Mouse (Mus musculus): Measurements from ENCODE around the gene Dip2b. TPM values are rescaled to one million over a fixed set of nuclear protein-coding genes. Genes with fewer than 3 reads are reported as not detected.

Dip2b gene
- total RNA-seq, 2 experiments from 2014 or later, result 26.0 to 27.6 TPM

- DNase-seq, result no peak
- intact Hi-C loops (cut with DNase I), result no loop called here
Observed at GRCm38 (mm10) chr15:100116325-100116724, 77.9 kb downstream of the Dip2b start.

DNA sequence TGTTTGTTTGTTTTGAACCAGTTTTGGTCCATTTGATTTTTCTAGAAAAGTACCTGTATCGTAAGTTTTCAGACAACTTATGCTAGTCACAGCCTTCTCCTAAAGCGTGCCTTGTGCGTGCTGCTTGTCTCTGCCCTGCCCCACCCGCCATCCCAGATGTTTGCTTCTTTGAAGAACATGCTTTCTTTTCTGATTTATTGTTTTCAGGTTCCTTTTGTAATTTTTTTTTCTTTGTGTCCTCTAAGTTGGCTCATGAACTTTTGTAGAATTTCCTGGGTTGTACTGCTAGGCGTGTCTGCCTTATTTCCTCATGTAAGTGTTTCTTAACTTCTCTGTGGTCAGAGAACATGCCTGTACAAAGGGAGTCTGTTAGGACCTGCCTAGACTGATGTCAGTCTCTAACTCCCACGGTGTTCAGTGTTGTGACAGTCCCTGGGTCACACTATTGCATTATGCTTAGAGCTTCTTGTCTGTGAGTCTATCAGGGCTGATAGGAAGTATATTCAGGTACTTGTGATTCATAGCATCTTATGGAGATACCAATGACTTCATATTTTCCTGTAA, 80.8 kb downstream of the Dip2b start:
- intact Hi-C loops (cut with DNase I), result no loop called here
- DNase-seq, result no peak

DNA sequence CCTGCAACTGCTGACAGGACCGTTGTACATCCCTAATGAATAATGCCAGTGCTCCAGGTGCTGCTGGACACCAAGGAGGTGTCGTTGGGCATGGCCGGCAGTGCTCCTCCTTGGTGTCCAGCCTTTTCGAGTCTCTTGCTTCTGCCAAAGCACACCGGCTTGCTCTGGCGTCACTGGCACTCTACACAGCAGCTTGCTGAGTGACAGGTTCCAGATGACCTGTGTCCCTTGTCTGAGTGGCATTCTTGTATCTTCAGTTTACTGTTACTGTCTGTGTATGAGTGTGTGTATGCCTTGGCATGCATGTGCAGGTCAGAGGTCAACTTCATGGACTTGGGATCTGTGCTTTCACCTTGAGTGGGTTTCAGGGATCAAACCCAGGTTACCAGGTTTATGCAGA, 83.0 kb downstream of the Dip2b start:
- peak; percentile 29 to 37 for DNase-seq
- intact Hi-C loops (cut with DNase I), result no loop called here

DNA sequence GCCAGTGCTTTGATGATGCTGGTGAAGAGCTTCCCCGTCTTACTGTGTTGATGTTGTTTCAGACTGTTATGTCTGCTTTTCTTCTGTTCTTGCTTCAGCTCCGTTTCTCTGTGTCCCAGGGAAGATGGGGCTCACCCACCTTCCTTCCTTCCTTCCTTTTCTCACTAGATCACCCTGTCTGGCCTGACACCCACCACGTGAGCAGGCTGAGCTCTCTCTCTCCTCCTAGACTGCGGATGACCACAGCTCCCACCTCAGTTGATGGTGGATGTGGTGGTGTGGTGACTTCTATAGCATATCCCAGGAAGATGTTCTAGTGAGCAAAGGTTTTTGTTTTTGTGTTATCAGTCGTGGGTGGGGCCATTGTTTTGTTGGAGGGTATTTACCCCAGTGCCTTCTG, 85.4 kb downstream of the Dip2b start:
- intact Hi-C loops (cut with DNase I), result no loop called here
- no peak for DNase-seq

GRCm38 (mm10) chr15:100125245-100125644, 86.8 kb downstream of the Dip2b start:
- intact Hi-C loops (cut with DNase I), result loop anchor here (5.0 kb wide), 1 partner anchor 153 kb away; the partner anchor contains the start of gene Larp4
- no peak for DNase-seq

DNA sequence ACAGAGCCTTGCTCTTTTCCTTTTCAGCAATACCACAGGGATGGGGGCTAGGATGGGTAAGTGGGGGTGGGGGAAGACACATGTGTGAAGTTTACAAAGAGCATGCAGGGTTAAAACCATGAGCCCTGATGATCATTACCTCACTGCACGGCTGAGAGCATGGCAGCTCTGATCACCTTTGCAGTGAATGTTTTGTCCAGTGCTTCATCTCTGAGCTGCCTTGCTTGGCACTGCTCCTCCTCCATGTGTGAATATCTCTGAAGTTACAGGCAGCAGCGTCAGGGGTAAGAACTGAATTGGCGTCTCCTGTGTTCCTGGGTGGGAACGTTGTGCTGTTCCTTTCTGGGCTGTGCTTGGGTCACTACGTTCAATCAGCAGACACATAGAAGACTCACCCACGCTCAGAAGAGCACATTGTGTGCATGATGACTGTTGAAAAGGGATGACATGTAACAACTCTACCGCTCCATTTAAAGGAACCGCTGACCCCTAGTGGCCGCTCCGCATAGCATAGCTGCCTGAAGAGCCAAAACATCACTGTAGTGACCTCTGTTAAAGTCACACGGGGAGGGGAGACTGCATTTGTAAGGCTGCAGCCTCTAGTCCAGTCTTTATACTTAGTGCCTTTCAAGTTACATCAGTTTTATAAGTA, 88.1 kb downstream of the Dip2b start:
- intact Hi-C loops (cut with DNase I), result loop anchor here (1.0 to 5.0 kb wide), 2 partner anchors 87 to 154 kb away; partner anchors contain the start of gene Larp4
- peak; percentile 87 to 91 for DNase-seq

DNA sequence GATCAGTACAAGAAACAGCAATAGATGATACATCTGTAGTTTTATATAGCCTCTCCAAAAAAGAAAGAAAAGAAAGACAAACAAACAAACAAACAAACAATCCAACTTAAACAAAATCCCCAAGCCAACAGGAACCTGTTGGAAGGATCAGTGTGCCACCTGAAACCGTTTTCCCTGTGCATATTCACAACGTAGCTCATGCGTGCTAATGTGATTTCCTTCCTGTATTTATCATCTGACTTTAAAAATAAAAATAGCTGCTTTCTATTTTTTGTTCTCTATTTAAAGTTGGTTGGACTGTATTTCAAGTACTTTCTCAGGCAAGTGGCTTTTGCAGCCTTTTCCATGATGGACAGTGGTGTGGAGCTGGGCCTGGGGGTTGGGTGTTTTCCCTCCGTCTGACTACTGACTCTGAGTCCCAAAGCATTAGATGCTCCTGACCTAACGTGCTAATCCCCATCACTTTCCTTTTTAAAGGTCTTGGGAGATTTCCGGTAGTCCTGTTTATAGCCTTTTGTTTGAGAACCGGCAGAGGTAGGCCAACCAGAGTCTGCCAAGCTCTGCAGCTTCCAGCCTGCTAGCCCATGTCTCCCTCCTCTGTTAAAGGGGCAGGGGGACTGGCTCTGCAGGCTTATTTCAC, 90.8 kb downstream of the Dip2b start:
- intact Hi-C loops (cut with DNase I), result loop anchor here (5.0 kb wide), 1 partner anchor 157 kb away; the partner anchor contains the start of gene Larp4
- peak in 1 of 2 experiments; percentile 27 for DNase-seq

- no peak for DNase-seq
- intact Hi-C loops (cut with DNase I), result no loop called here
Observed at GRCm38 (mm10) chr15:100139665-100140064, 101.2 kb downstream of the Dip2b start.

DNA sequence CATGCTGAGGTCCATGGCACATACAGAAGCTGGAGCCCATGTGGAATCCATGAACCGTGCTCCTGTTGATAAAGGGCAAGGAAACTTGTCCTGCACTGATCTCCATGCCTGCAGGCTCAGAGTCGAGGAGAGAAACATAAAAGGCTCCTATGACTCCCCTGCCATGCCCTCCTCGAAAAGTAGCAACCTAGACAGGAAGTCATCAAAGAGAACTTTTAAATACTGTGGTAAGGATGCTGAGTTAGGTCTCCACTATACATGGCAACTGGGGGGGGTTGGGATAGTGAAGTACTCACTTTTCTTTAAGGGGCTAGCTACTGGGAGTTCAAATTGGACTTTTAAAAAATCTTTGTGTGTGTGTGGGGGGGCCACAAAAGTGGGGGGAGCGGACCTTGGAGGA, 102.0 kb downstream of the Dip2b start:
- DNase-seq, result no peak
- intact Hi-C loops (cut with DNase I), result no loop called here

DNA sequence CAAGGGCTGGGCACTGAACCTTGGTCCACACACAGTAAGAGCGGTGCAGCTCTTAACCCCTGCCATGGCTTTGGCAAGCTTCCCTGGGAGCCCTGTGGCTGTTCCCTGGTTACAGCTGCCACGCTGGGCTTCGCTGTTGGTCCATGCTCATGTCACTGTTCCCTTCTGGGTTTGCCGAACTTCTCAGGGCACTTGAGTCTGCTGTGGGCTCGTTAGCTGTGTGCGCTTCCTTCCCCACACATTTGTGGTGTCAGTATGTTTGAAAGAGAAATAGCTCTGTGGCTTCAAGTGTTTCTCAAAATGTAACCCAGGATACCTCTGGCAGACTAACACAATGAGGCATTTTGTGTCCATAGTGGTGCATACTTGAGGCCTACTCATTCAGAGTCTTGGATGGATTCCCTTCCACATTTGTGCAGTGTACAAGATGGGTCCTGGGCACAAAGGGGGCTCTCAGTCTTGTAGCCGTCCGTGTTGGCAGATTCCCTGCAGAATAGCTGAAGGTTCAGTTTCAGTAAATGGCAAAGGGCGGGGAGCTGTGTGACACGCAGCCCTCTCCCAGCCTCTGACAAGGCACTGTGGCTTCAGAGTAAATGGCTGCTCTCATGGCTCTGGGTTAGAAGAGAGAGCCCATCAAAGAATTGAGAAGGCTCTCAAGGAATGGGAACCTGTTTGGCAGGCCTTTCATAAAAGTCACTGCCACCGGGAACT, 104.8 kb downstream of the Dip2b start:
- intact Hi-C loops (cut with DNase I), result no loop called here
- DNase-seq, result no peak

- no peak for DNase-seq
- intact Hi-C loops (cut with DNase I), result loop anchor here (5.0 kb wide), 1 partner anchor 108 kb away; the partner anchor contains the start of gene Dip2b
Observed at GRCm38 (mm10) chr15:100144854-100145824, 106.7 kb downstream of the Dip2b start.

DNA sequence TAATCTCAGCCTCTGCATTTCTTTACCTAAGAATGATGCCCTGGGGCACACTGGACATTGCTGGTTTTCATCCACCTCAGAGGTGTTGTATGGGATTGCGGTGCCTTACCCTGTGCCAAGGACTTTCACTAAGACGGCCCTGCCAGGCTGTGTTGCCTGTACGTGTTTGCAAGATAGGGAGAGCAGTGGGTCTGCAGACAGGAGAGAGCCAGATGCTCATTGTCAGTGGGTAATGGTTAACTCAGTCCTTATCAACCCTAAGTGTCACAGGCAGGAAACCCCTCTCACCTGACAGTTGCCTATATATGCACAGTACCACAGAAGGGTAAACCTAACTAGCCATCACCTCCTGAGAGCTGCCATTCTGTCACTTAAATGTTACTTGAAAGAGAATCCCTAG, 107.5 kb downstream of the Dip2b start:
- no peak for DNase-seq
- intact Hi-C loops (cut with DNase I), result loop anchor here (5.0 kb wide), 1 partner anchor 109 kb away; the partner anchor contains the start of gene Dip2b

DNA sequence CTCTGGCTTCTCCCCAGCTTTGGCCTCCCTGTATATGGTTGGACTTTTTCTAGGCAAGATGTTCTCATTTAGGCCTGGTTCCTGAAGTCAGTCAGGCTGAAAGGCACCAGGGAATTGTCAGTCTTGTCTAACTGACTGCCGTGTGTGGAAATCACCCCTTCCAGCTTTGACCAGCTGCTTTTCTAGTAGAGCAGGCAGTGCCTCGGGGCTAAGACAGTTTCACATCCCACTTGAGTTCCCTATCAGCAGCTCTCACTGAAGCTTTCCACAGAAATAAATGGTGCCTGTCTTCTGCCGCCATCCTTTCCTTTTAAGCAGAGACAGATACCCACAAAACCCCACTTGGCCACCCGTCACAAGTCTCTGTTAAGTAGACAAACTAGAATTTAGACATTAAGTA, 112.1 kb downstream of the Dip2b start:
- no peak for DNase-seq
- intact Hi-C loops (cut with DNase I), result no loop called here

- DNase-seq, result no peak
- intact Hi-C loops (cut with DNase I), result no loop called here
Observed at GRCm38 (mm10) chr15:100152321-100152720, 113.9 kb downstream of the Dip2b start.

- intact Hi-C loops (cut with DNase I), result no loop called here
- DNase-seq, result no peak
Observed at GRCm38 (mm10) chr15:100153024-100153423, 114.6 kb downstream of the Dip2b start.

- DNase-seq, result no peak
- intact Hi-C loops (cut with DNase I), result no loop called here
Observed at GRCm38 (mm10) chr15:100156095-100156707, 117.7 kb downstream of the Dip2b start.

DNA sequence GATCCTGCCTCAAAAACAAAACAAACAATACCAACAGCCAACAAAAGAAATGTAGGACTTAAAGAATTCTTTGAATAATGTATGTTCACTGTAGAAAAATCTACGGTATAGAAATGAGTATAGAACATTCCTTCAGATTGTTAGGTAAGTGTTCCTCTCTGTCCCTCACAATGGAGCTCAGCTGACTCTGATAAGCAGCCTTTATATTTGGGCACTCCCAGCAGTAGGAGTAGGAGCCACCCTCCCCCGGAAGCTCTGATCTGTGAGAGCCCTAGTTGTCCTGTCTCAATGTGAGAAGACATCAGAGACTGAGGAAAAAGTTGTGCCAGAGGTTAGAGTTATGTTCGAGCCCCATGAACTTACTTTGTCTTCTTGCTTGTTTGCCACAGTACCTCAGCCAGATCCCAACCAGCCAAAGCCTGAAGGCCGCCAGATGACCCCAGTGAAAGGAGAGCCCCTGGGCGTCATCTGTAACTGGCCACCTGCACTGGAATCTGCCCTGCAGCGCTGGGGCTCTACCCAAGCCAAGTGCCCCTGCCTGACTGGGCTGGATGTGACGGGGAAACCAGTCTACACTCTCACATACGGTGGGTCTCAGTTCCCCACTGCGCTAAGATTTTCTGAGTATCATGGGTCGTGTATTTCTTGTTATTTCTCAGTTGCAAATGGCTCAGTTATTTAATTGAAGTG, 118.5 kb downstream of the Dip2b start:
- no peak for DNase-seq
- intact Hi-C loops (cut with DNase I), result no loop called here

DNA sequence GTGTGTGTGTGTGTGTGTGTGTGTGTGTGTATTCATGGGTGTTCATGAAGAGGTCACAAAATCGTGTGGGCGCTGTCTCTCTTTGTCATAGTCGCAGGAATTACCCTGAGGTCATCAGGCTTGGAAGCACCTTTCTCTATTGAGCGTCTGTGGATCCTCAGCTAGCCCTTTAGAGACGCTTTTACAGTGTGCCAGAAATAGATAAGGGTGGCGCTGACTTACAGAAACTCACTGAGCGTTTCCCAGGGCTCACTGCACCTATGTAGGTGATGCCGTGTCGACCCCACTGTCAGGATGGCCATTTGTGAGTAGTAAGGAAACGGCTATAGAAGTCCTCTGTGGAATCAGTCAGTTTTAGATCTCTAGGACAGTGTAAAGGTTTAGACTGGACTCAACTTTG, 120.5 kb downstream of the Dip2b start:
- DNase-seq, result no peak
- intact Hi-C loops (cut with DNase I), result no loop called here

- intact Hi-C loops (cut with DNase I), result no loop called here
- no peak for DNase-seq
Observed at GRCm38 (mm10) chr15:100161747-100162280, 123.3 kb downstream of the Dip2b start.
